Mouse (Mus musculus): ENCODE results near the gene Ormdl2. TPM values are rescaled to one million over a fixed set of nuclear protein-coding genes. Genes with fewer than 3 reads are reported as not detected.

Ormdl2 gene
- polyA plus RNA-seq (2014; fragmentation: Nextera tagmentation; extraction: Ambion mirVana), result 27.8 and 28.4 TPM in 2 replicates

- ATAC-seq (ENCODE audit: low FRiP score), result peak; percentile 100
- H3K4me2 ChIP-seq (replicated peaks), result peak within 1 kb of the TSS; percentile 57
- under 1% methylated on average over 46 of the region's 46 CpGs for WGBS
Observed at GRCm38 (mm10) chr10:128821358-128822056, at the start of gene Ormdl2. Gene Ormdl2 (minus strand): TSS chr10:128821645.

DNA sequence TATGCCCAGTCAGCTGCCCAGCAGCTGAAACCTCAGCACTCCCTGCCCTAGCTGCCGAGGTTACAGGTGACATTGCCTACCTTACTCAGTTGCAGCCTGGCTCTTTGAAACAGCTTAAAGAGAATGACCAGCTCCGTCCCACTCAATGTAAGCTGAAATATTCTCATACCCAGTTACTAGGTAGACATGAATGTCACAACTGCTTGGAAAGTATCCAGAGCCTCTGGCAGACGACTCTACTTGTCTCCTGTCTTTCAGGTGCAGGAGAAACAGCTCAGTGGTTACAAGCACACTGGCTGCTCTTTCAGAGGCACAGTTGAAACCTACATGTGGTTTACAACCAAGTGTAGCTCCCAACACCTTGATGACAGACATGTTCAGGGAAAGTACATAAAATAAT is 48.9 kb upstream of the Ormdl2 start:
- Histone ChIP-seq H3K27ac (no peak overlapping the region), H3K9ac (no peak overlapping the region), H3K27me3 (ENCODE audit: control insufficient read depth, insufficient read depth, low read length) (no peaks in the 10 kb centered on the region), H3K4me2 (replicated peaks) (no peak overlapping the region), H3K4me1 (replicated peaks; ENCODE audit: control insufficient read depth, insufficient read depth, low read length) (no peaks in the 10 kb centered on the region), H3K4me3 (replicated peaks; ENCODE audit: low read length) (no peak overlapping the region), H3K36me3 (replicated peaks; ENCODE audit: control insufficient read depth, insufficient read depth) (peaks cover 62% of the 10 kb centered on the region), H3K9me3 (ENCODE audit: control insufficient read depth, low read length) (no peaks in the 10 kb centered on the region)
- WGBS, result 87% methylated on average over 3 of the region's 3 CpGs
- ATAC-seq (ENCODE audit: low FRiP score) (no peak), DNase-seq (ENCODE audit: low spot score) (no peak)

More at GRCm38 (mm10) chr10:128821358-128822056, at the start of gene Ormdl2:
- Histone ChIP-seq H3K27ac (peak within 1 kb of the TSS; percentile 75), H3K36me3 (replicated peaks; ENCODE audit: control insufficient read depth, insufficient read depth) (peaks cover 47% of the 10 kb centered on the region), H3K27me3 (ENCODE audit: control insufficient read depth, insufficient read depth, low read length) (no peaks in the 10 kb centered on the region), H3K4me3 (replicated peaks; ENCODE audit: low read length) (peak within 1 kb of the TSS; percentile 70), H3K9me3 (ENCODE audit: control insufficient read depth, low read length) (no peaks in the 10 kb centered on the region), H3K9ac (peak within 1 kb of the TSS; percentile 76), H3K4me1 (replicated peaks; ENCODE audit: control insufficient read depth, insufficient read depth, low read length) (peaks cover 12% of the 10 kb centered on the region)
- DNase-seq (ENCODE audit: low spot score), result peak; percentile 100

DNA sequence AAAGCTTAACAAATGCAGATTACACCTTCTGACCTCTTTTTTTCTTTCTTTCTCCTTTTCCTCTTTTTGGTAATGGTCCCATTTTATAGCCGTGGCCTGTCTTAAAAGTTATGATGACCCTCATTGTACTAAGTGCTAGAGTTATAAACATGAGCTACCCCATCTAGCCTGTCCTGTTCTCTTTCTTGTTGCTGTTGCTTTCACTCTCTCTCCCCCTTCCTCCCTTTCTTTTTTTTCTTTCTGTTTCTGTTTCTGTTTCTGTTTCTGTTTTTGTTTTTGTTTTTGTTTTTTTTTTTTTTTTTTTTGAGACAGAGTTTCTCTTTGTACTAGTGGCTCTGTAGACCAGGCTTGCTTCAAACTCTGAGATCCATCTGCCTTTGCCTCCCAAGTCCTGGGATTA is 45.1 kb upstream of the Ormdl2 start:
- Histone ChIP-seq H3K4me1 (replicated peaks; ENCODE audit: control insufficient read depth, insufficient read depth, low read length) (no peaks in the 10 kb centered on the region), H3K27ac (no peak overlapping the region), H3K4me2 (replicated peaks) (no peak overlapping the region), H3K9ac (no peak overlapping the region), H3K9me3 (ENCODE audit: control insufficient read depth, low read length) (no peaks in the 10 kb centered on the region), H3K36me3 (replicated peaks; ENCODE audit: control insufficient read depth, insufficient read depth) (peaks cover 38% of the 10 kb centered on the region), H3K4me3 (replicated peaks; ENCODE audit: low read length) (no peak overlapping the region), H3K27me3 (ENCODE audit: control insufficient read depth, insufficient read depth, low read length) (no peaks in the 10 kb centered on the region)
- ATAC-seq (ENCODE audit: low FRiP score) (no peak), DNase-seq (ENCODE audit: low spot score) (no peak)
- 100% methylated on average over 1 of the region's 1 CpGs for WGBS

GRCm38 (mm10) chr10:128866042-128866441 is 44.6 kb upstream of the Ormdl2 start:
- no peaks in the 10 kb centered on the region for H3K9me3 ChIP-seq (ENCODE audit: control insufficient read depth, low read length)
- no peak overlapping the region for H3K27ac ChIP-seq
- peaks cover 36% of the 10 kb centered on the region for H3K36me3 ChIP-seq (replicated peaks; ENCODE audit: control insufficient read depth, insufficient read depth)
- H3K4me3 ChIP-seq (replicated peaks; ENCODE audit: low read length), result no peak overlapping the region
- no peaks in the 10 kb centered on the region for H3K27me3 ChIP-seq (ENCODE audit: control insufficient read depth, insufficient read depth, low read length)
- no peak overlapping the region for H3K9ac ChIP-seq
- DNase-seq (ENCODE audit: low spot score), result no peak
- no peaks in the 10 kb centered on the region for H3K4me1 ChIP-seq (replicated peaks; ENCODE audit: control insufficient read depth, insufficient read depth, low read length)
- no peak overlapping the region for H3K4me2 ChIP-seq (replicated peaks)
- no peak for ATAC-seq (ENCODE audit: low FRiP score)
- 89% methylated on average over 3 of the region's 3 CpGs for WGBS

DNA sequence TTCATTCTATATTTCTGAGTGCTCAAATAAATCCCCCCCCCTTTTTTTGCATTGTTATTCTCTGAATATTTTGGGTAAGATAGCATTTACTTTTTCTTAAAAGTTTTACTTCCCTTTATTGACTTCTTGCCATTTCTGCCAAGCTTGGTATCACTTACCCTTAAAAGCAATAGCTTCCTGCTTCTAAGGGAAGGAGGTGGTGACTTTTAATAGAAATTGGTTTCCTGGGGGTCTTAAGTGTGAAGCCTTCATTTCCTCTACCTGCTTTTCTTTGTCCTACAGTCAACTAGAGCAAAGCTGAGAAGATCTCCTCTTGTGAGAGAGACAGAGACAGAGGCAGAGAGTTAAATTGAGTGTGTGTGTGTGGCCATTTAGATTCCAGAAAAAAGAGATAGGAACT is 39.7 kb upstream of the Ormdl2 start:
- Histone ChIP-seq H3K27ac (no peak overlapping the region), H3K4me2 (replicated peaks) (no peak overlapping the region), H3K4me3 (replicated peaks; ENCODE audit: low read length) (no peak overlapping the region), H3K9ac (no peak overlapping the region), H3K27me3 (ENCODE audit: control insufficient read depth, insufficient read depth, low read length) (no peaks in the 10 kb centered on the region), H3K4me1 (replicated peaks; ENCODE audit: control insufficient read depth, insufficient read depth, low read length) (no peaks in the 10 kb centered on the region), H3K9me3 (ENCODE audit: control insufficient read depth, low read length) (no peaks in the 10 kb centered on the region), H3K36me3 (replicated peaks; ENCODE audit: control insufficient read depth, insufficient read depth) (peaks cover 50% of the 10 kb centered on the region)
- ATAC-seq (ENCODE audit: low FRiP score) (no peak), DNase-seq (ENCODE audit: low spot score) (no peak)

DNA sequence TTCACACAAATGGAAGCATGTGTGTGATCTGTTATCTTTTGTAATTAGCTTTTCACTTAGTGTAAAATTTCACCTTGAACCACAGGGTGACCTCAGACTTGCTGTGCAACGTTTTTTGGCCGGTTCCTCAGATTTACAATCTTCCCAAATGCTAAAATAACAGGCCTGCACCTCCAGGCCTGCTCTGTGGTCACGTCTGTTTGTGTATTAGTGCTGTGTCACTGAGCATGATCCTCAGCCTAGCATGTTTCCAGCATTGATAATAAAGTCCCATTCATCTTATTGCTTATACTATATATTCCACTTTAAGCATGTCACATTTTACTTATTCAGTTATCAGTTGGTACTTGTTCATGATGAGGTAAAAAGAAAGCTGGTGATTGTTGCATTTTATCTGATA is 28.9 kb upstream of the Ormdl2 start:
- Histone ChIP-seq H3K9ac (no peak overlapping the region), H3K4me2 (replicated peaks) (no peak overlapping the region), H3K27ac (no peak overlapping the region), H3K36me3 (replicated peaks; ENCODE audit: control insufficient read depth, insufficient read depth) (peaks cover 69% of the 10 kb centered on the region), H3K4me3 (replicated peaks; ENCODE audit: low read length) (no peak overlapping the region), H3K9me3 (ENCODE audit: control insufficient read depth, low read length) (no peaks in the 10 kb centered on the region), H3K27me3 (ENCODE audit: control insufficient read depth, insufficient read depth, low read length) (no peaks in the 10 kb centered on the region), H3K4me1 (replicated peaks; ENCODE audit: control insufficient read depth, insufficient read depth, low read length) (no peaks in the 10 kb centered on the region)
- DNase-seq (ENCODE audit: low spot score), result no peak
- no peak for ATAC-seq (ENCODE audit: low FRiP score)
- WGBS, result 77% methylated on average over 3 of the region's 3 CpGs

- no peak for DNase-seq (ENCODE audit: low spot score)
- no peak for ATAC-seq (ENCODE audit: low FRiP score)
- Histone ChIP-seq H3K36me3 (replicated peaks; ENCODE audit: control insufficient read depth, insufficient read depth) (peaks cover 74% of the 10 kb centered on the region), H3K27ac (no peak overlapping the region), H3K27me3 (ENCODE audit: control insufficient read depth, insufficient read depth, low read length) (no peaks in the 10 kb centered on the region), H3K4me3 (replicated peaks; ENCODE audit: low read length) (no peak overlapping the region), H3K4me2 (replicated peaks) (no peak overlapping the region), H3K9ac (no peak overlapping the region), H3K4me1 (replicated peaks; ENCODE audit: control insufficient read depth, insufficient read depth, low read length) (no peaks in the 10 kb centered on the region), H3K9me3 (ENCODE audit: control insufficient read depth, low read length) (no peaks in the 10 kb centered on the region)
- 84% methylated on average over 2 of the region's 2 CpGs for WGBS
Observed at GRCm38 (mm10) chr10:128848426-128848825, 27.0 kb upstream of the Ormdl2 start.

GRCm38 (mm10) chr10:128846664-128847063 is 25.2 kb upstream of the Ormdl2 start:
- H3K9ac ChIP-seq, result no peak overlapping the region
- WGBS, result 96% methylated on average over 4 of the region's 4 CpGs
- peaks cover 80% of the 10 kb centered on the region for H3K36me3 ChIP-seq (replicated peaks; ENCODE audit: control insufficient read depth, insufficient read depth)
- H3K9me3 ChIP-seq (ENCODE audit: control insufficient read depth, low read length), result no peaks in the 10 kb centered on the region
- H3K4me1 ChIP-seq (replicated peaks; ENCODE audit: control insufficient read depth, insufficient read depth, low read length), result no peaks in the 10 kb centered on the region
- H3K27ac ChIP-seq, result no peak overlapping the region
- DNase-seq (ENCODE audit: low spot score), result no peak
- no peak for ATAC-seq (ENCODE audit: low FRiP score)
- no peak overlapping the region for H3K4me3 ChIP-seq (replicated peaks; ENCODE audit: low read length)
- H3K4me2 ChIP-seq (replicated peaks), result no peak overlapping the region
- H3K27me3 ChIP-seq (ENCODE audit: control insufficient read depth, insufficient read depth, low read length), result no peaks in the 10 kb centered on the region

DNA sequence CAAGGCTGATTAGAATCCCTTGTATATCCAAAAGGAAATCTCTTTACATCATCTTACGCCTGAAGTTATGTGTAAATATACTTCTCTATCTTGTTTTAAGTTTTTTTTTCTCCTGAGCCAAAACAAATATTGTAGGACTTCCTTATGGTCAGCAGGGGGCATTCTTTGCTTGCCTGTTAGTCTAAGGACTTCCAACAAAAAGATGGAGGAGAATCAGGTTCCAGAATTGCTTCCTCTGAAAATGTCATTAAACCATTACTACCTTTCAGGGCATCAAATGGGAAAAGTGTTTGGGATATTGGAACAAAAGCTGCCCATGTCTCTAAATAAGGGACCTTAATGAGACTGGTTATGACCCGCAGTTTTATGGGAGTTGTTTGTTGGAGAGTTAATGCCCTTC is 24.1 kb upstream of the Ormdl2 start:
- Histone ChIP-seq H3K9me3 (ENCODE audit: control insufficient read depth, low read length) (no peaks in the 10 kb centered on the region), H3K36me3 (replicated peaks; ENCODE audit: control insufficient read depth, insufficient read depth) (peaks cover 83% of the 10 kb centered on the region), H3K9ac (no peak overlapping the region), H3K27me3 (ENCODE audit: control insufficient read depth, insufficient read depth, low read length) (no peaks in the 10 kb centered on the region), H3K4me3 (replicated peaks; ENCODE audit: low read length) (no peak overlapping the region), H3K4me1 (replicated peaks; ENCODE audit: control insufficient read depth, insufficient read depth, low read length) (no peaks in the 10 kb centered on the region), H3K4me2 (replicated peaks) (no peak overlapping the region), H3K27ac (no peak overlapping the region)
- peak; percentile 69 for DNase-seq (ENCODE audit: low spot score)
- ATAC-seq (ENCODE audit: low FRiP score), result no peak
- WGBS, result 73% methylated on average over 2 of the region's 2 CpGs

DNA sequence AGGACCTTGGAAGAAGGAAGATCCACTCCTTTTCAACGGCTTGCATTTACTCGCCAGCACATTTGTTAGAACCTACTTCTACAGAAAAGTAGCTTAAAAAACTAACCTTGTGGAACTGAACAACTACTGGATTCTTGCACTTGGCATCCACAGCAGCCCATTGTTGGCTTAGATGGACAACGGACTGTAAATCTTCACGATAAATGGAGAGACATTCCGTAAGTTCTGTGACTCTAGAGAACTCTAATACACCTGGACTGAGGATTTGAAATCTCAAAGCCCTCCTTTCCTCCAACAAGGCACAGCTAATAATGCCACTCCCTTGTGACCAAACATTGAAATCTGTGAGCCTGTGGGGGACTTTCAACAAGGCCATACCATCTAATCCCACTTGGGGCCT is 21.8 kb upstream of the Ormdl2 start:
- Histone ChIP-seq H3K27me3 (ENCODE audit: control insufficient read depth, insufficient read depth, low read length) (no peaks in the 10 kb centered on the region), H3K9ac (no peak overlapping the region), H3K4me2 (replicated peaks) (no peak overlapping the region), H3K4me3 (replicated peaks; ENCODE audit: low read length) (no peak overlapping the region), H3K36me3 (replicated peaks; ENCODE audit: control insufficient read depth, insufficient read depth) (peaks cover 84% of the 10 kb centered on the region), H3K9me3 (ENCODE audit: control insufficient read depth, low read length) (no peaks in the 10 kb centered on the region), H3K27ac (no peak overlapping the region), H3K4me1 (replicated peaks; ENCODE audit: control insufficient read depth, insufficient read depth, low read length) (no peaks in the 10 kb centered on the region)
- WGBS, result 97% methylated on average over 5 of the region's 5 CpGs
- DNase-seq (ENCODE audit: low spot score), result no peak
- ATAC-seq (ENCODE audit: low FRiP score), result no peak

All from hindbrain, embryonic 14.5 days (tissue).